Mouse (Mus musculus) heart, postnatal 4 days (tissue): ENCODE results near the gene Olfr196. TPM values are rescaled to one million over a fixed set of nuclear protein-coding genes. Genes with fewer than 3 reads are reported as not detected.
"Not testable (repeated sequence)": the region's sequence is repeated elsewhere in the genome, so short reads cannot be mapped to it uniquely, and the experiment has no call there.

Experiments used
- DNase-seq: peaks from one replicate; pipeline ENCODE4 v3.0.0; 2021
- total RNA-seq, 2 experiments: library from RNA; stranded (reverse); gene quantifications; 2 replicates each; pipeline ENCODE4 v1.2.3; 2021

Gene Olfr196
- not detected for total RNA-seq

DNA sequence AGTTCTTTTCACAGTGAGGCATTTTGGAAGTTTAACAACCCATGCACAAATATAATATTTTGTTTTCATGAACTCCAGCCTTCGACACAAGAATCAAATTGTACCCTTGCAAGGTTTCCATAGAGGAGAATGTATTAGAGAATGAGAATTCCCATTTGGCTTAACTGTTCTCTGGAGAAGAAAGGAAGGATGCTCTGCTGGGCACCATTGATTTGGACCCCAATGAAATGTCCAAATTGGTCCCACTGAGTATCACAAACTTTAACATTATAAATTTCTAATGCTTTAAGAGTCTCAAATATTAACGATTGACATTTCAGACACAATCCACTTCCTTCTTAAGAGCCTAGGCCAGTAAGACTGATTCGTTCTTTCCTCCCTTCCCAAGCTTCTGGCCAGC, at the start of gene Olfr196:
Gene Olfr196, minus strand, starts transcription at position 101 of the 400 bp plus-strand sequence.
- no peak for DNase-seq

GRCm38 (mm10) chr16:59219667-59220066, 49.4 kb upstream of the Olfr196 start, which contains the start of gene Olfr199:
TSS of gene Olfr199 (minus strand) at chr16:59219767.
- not testable (repeated sequence) for DNase-seq

- DNase-seq = not testable (repeated sequence)
Observed at GRCm38 (mm10) chr16:59217861-59218260, 47.6 kb upstream of the Olfr196 start.

DNA sequence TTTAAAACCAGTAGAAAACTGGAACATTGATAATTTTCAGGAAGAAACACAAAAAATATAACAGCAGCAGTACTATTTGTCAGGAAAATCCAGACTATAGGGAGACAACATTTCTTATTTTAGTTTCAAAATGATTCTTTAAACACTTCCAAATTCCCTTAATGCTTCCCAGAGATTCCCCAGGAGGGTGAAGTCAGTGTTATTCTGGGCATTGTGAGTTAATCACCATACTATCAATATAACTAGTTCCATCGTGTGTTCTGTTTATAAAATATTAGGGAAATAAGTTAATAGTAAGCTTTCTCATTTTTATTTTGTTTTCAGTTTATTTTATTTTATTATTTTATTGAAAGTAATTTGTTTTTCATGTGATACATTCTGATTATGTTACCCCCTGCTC, 33.2 kb upstream of the Olfr196 start, which contains the start of gene Olfr198:
Gene Olfr198, minus strand, starts transcription at position 101 of the 400 bp plus-strand sequence.
- not testable (repeated sequence) for DNase-seq

DNA sequence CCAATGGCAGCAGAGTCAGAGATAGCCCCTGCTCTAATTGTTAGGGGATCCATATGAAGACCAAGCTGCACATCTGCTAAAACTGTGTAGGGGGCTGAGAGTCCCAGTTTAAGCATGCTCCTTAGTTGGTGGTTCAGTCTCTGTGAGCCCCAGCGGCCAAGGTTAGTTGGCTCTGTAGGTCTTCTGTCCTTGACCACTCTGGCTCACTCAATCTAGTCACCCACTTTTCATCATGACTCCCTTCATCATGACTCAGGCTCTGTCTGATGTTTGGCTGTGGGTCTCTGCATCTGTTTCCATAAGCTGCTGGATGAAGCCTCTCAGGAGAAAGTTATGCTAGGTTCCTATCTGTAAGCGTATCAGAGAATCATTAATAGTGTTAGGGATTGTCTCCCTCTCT, 18.3 kb downstream of the Olfr196 start:
- no peak for DNase-seq

DNA sequence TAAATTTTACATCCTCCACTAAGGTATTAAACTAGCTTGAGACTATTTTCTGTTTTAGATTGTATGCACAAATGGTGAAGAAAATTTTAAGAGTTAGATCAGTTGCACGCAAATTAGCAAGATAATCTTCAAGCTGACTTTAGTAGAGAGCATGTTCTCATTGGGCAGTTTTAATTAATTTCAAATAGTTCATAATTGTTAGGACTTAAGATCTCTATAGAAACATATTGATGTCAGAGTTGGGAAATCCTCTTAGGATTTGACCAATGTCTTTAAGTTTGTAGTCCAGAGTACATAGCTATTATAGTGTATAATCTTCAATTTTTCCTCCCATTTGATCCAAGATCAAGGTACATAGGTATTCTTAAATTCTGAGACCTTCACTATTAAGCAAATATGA, 23.5 kb downstream of the Olfr196 start, which contains the start of gene Olfr195:
Gene Olfr195, plus strand, starts transcription at position 301 of the 400 bp plus-strand sequence.
- DNase-seq = no peak

DNA sequence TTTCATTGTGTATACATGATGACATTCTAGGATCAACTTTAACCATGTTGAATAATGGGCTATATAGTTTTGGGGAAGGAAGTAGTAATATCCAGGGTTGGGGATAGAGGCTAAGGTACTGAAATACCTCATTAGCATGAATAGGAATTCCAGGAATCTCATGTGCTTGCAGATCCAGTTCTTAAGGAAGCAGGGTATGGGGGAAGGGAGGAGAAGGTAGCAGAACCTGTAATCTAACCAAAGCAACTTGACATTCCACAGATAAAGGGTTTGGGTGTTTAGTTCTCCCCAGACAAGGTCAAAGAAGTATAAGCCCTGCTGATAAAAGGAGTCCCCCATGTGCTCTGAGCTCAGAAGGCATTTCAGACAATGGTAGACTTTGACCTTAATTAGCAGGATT, 29.1 kb downstream of the Olfr196 start:
- no peak for DNase-seq

DNA sequence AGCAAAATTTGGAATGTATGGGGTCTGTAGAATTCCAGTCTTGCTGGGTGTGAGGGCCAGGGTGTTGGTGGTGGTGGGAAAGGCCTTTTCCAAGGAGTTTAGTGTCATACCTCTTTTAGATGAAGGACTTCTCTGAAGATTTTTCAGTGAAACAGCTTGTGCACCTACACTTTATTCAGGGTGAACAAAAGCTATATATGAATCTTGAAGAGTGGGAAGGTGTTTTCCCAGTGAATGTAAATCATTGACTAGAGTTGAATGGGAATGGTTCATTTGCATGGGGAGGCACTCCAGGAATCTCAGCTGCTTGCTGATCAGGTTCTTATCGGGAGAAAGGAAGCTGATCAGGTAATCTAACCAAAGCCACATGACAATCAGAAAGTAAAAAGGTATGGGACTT, 39.5 kb downstream of the Olfr196 start:
- DNase-seq = no peak

DNA sequence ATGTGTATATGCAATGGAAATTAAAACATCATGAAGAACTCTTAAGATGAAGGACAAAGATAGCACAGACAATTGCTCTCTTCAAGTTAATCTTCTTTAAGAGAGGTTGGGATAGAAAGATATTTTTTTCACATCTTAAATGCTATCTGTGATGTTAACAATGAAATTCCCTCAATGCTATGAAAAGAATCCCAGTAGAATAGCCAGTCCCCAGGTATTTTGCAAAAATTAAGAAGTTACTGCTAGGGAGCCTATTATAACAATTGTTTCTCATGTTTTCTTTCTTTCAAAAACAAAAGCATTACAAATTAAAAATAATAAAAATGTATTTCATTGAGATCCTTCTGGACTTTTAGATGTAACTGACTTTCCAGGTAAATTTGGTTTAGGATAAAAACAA, 49.3 kb downstream of the Olfr196 start, which contains the start of gene Olfr194:
Gene Olfr194, minus strand, starts transcription at position 101 of the 400 bp plus-strand sequence.
- DNase-seq = no peak

Other genes starting within 250 kb of the Olfr196 start
- gene Olfr181, start 241.7 kb downstream of the Olfr196 start, total RNA-seq = not detected
- gene Olfr180, start 241.1 kb downstream of the Olfr196 start, total RNA-seq = not detected
- gene Olfr183, start 175.1 kb downstream of the Olfr196 start, total RNA-seq = not detected
- not detected for gene Olfr186, start 140.2 kb downstream of the Olfr196 start, total RNA-seq
- gene Olfr187, start 130.7 kb downstream of the Olfr196 start, total RNA-seq = not detected
- gene Olfr190, start 92.4 kb downstream of the Olfr196 start, total RNA-seq = not detected
- gene Olfr191, start 80.6 kb downstream of the Olfr196 start, total RNA-seq = not detected
- not detected for gene Olfr193, start 58.6 kb downstream of the Olfr196 start, total RNA-seq
- not detected for gene Olfr194, start 49.4 kb downstream of the Olfr196 start, total RNA-seq
- not detected for gene Olfr195, start 23.4 kb downstream of the Olfr196 start, total RNA-seq
- not detected for gene Olfr198, start 33.1 kb upstream of the Olfr196 start, total RNA-seq
- gene Olfr199, start 49.3 kb upstream of the Olfr196 start, total RNA-seq = not detected
- gene Olfr201, start 102.2 kb upstream of the Olfr196 start, total RNA-seq = not detected
- gene Olfr202, start 116.3 kb upstream of the Olfr196 start, total RNA-seq = not detected
- not detected for gene Olfr203, start 128.4 kb upstream of the Olfr196 start, total RNA-seq
- gene Olfr204, start 147.8 kb upstream of the Olfr196 start, total RNA-seq = not detected
- gene Olfr205, start 160.7 kb upstream of the Olfr196 start, total RNA-seq = not detected
- gene Olfr206, start 178.8 kb upstream of the Olfr196 start, total RNA-seq = not detected
- not detected for gene Olfr209, start 193.5 kb upstream of the Olfr196 start, total RNA-seq
- not detected for gene Gabrr3, start 236.9 kb upstream of the Olfr196 start, total RNA-seq